Mouse (Mus musculus): Measurements from ENCODE around the gene Tmem125. TPM values are rescaled to one million over a fixed set of nuclear protein-coding genes. Genes with fewer than 3 reads are reported as not detected.

Tmem125 gene
- polyA plus RNA-seq, 1 experiment = not detected

- peaks cover 2% of the 10 kb centered on the region; the same call in 1 of the 2 replicates for H3K36me3 ChIP-seq (ENCODE audit: control insufficient read depth)
- TF ChIP-seq TAL1 (IDR thresholded peaks at IDR 0.05; ENCODE audit: low read length) = no peak
- no peak for TF ChIP-seq GATA1 (IDR thresholded peaks at IDR 0.05; ENCODE audit: low read length)
- H3K9me3 ChIP-seq (ENCODE audit: control insufficient read depth, low read length) = no peaks in the 10 kb centered on the region
- H3K4me3 ChIP-seq (replicated peaks) = no peak overlapping the region
- H3K4me1 ChIP-seq (ENCODE audit: control insufficient read depth) = peaks cover 8% of the 10 kb centered on the region
- peaks cover 5% of the 10 kb centered on the region for H3K27me3 ChIP-seq (ENCODE audit: control insufficient read depth)
These were observed 1.2 kb downstream of the Tmem125 start for GRCm38 (mm10) chr4:118542510-118543157.

DNA sequence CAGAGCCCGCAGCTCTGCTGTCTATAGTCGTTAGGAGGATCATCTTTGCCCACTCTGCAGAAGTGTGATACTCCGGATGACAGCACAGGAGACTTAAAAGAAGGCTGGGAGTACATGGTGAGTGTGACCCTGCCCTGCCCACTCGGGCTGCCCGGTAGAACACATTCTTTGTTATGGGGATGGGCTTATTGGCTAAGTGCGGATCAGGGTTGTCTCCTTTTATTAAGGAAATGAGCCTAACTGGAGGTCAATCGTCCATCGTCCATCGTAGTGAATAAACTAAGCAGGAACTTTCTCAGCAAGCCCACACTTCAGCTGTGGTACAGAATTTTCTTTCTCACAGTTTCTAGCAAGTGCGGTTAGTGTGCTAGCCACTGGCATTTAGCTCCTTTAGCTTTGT is 3.9 kb downstream of the Tmem125 start:
- Histone ChIP-seq H3K4me3 (replicated peaks) (no peak overlapping the region), H3K9me3 (ENCODE audit: control insufficient read depth, low read length) (no peaks in the 10 kb centered on the region), H3K4me1 (ENCODE audit: control insufficient read depth) (peaks cover 8% of the 10 kb centered on the region), H3K36me3 (ENCODE audit: control insufficient read depth) (peaks cover 2% of the 10 kb centered on the region; the same call in 1 of the 2 replicates), H3K27me3 (ENCODE audit: control insufficient read depth) (peaks cover 5% of the 10 kb centered on the region)
- TF ChIP-seq GATA1 (IDR thresholded peaks at IDR 0.05; ENCODE audit: low read length) (no peak), TAL1 (IDR thresholded peaks at IDR 0.05; ENCODE audit: low read length) (no peak)

DNA sequence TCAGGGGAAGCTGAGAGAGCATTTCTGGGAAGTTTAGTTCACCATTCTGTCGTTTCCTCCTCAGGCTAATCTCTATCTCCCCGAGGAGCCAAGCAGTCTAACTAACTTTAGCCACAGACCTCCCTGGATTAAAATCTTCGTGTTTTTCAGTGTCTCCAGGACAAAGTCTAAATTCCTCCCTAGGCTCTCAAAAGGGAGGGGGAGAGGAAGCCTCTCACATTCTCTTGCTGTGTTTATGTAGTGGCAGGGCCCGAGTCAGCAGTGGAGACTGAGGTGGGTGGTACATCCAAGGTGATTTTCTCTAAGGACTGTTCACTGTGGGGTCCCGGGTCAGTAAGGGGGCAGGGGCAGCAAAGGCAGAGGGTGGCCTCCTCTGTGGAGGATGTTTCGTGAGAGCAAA is 6.0 kb downstream of the Tmem125 start:
- TF ChIP-seq GATA1 (IDR thresholded peaks at IDR 0.05; ENCODE audit: low read length) = no peak
- no peak for TF ChIP-seq TAL1 (IDR thresholded peaks at IDR 0.05; ENCODE audit: low read length)
- Histone ChIP-seq H3K4me1 (ENCODE audit: control insufficient read depth) (no peaks in the 10 kb centered on the region), H3K9me3 (ENCODE audit: control insufficient read depth, low read length) (no peaks in the 10 kb centered on the region), H3K36me3 (ENCODE audit: control insufficient read depth) (peaks cover 2% of the 10 kb centered on the region; the same call in 1 of the 2 replicates), H3K4me3 (replicated peaks) (no peak overlapping the region), H3K27me3 (ENCODE audit: control insufficient read depth) (peaks cover 5% of the 10 kb centered on the region; the same call in 1 of the 2 replicates)

- Histone ChIP-seq H3K27me3 (ENCODE audit: control insufficient read depth) (no peaks in the 10 kb centered on the region), H3K9me3 (ENCODE audit: control insufficient read depth, low read length) (no peaks in the 10 kb centered on the region), H3K36me3 (ENCODE audit: control insufficient read depth) (no peaks in the 10 kb centered on the region), H3K4me1 (ENCODE audit: control insufficient read depth) (no peaks in the 10 kb centered on the region), H3K4me3 (replicated peaks) (no peak overlapping the region)
- no peak for TF ChIP-seq GATA1 (IDR thresholded peaks at IDR 0.05; ENCODE audit: low read length)
- no peak for TF ChIP-seq TAL1 (IDR thresholded peaks at IDR 0.05; ENCODE audit: low read length)
These were observed 8.2 kb downstream of the Tmem125 start for GRCm38 (mm10) chr4:118535610-118536009.

GRCm38 (mm10) chr4:118533605-118534004 is 10.2 kb downstream of the Tmem125 start:
- no peaks in the 10 kb centered on the region for H3K4me1 ChIP-seq (ENCODE audit: control insufficient read depth)
- no peaks in the 10 kb centered on the region for H3K9me3 ChIP-seq (ENCODE audit: control insufficient read depth, low read length)
- H3K36me3 ChIP-seq (ENCODE audit: control insufficient read depth) = no peaks in the 10 kb centered on the region
- no peaks in the 10 kb centered on the region for H3K27me3 ChIP-seq (ENCODE audit: control insufficient read depth)
- TF ChIP-seq TAL1 (IDR thresholded peaks at IDR 0.05; ENCODE audit: low read length) (no peak), GATA1 (IDR thresholded peaks at IDR 0.05; ENCODE audit: low read length) (no peak)
- no peak overlapping the region for H3K4me3 ChIP-seq (replicated peaks)

GRCm38 (mm10) chr4:118533156-118533555 is 10.7 kb downstream of the Tmem125 start:
- Histone ChIP-seq H3K4me3 (replicated peaks) (no peak overlapping the region), H3K4me1 (ENCODE audit: control insufficient read depth) (no peaks in the 10 kb centered on the region), H3K27me3 (ENCODE audit: control insufficient read depth) (no peaks in the 10 kb centered on the region), H3K36me3 (ENCODE audit: control insufficient read depth) (no peaks in the 10 kb centered on the region), H3K9me3 (ENCODE audit: control insufficient read depth, low read length) (no peaks in the 10 kb centered on the region)
- no peak for TF ChIP-seq GATA1 (IDR thresholded peaks at IDR 0.05; ENCODE audit: low read length)
- TF ChIP-seq TAL1 (IDR thresholded peaks at IDR 0.05; ENCODE audit: low read length) = no peak

- TF ChIP-seq TAL1 (IDR thresholded peaks at IDR 0.05; ENCODE audit: low read length) (no peak), GATA1 (IDR thresholded peaks at IDR 0.05; ENCODE audit: low read length) (no peak)
- no peaks in the 10 kb centered on the region for H3K27me3 ChIP-seq (ENCODE audit: control insufficient read depth)
- no peaks in the 10 kb centered on the region for H3K4me1 ChIP-seq (ENCODE audit: control insufficient read depth)
- no peak overlapping the region for H3K4me3 ChIP-seq (replicated peaks)
- no peaks in the 10 kb centered on the region for H3K9me3 ChIP-seq (ENCODE audit: control insufficient read depth, low read length)
- no peaks in the 10 kb centered on the region for H3K36me3 ChIP-seq (ENCODE audit: control insufficient read depth)
These were observed 11.2 kb downstream of the Tmem125 start for GRCm38 (mm10) chr4:118532663-118533062.

DNA sequence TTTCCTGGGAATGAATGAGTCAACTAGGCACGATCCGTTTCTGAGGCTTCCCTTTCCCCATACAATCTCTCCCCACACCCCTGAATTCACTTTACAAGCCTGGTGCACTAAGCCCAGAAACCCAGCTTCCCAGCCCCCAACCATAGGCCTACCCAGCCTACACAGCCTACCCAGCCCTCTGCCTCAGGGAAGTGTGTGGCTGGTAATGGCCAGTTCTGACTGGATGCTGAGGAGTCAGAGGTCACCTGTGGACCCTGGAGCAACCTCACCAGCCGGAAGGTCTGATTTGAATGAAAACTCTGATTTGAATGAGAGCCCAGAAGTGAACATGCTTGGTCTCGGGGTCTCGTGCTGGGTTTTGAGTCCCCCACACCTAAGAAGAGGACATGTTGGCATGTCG is 16.1 kb downstream of the Tmem125 start:
- Histone ChIP-seq H3K4me1 (ENCODE audit: control insufficient read depth) (no peaks in the 10 kb centered on the region), H3K4me3 (replicated peaks) (no peak overlapping the region), H3K9me3 (ENCODE audit: control insufficient read depth, low read length) (no peaks in the 10 kb centered on the region), H3K27me3 (ENCODE audit: control insufficient read depth) (no peaks in the 10 kb centered on the region), H3K36me3 (ENCODE audit: control insufficient read depth) (no peaks in the 10 kb centered on the region)
- TF ChIP-seq GATA1 (IDR thresholded peaks at IDR 0.05; ENCODE audit: low read length) (no peak), TAL1 (IDR thresholded peaks at IDR 0.05; ENCODE audit: low read length) (no peak)

DNA sequence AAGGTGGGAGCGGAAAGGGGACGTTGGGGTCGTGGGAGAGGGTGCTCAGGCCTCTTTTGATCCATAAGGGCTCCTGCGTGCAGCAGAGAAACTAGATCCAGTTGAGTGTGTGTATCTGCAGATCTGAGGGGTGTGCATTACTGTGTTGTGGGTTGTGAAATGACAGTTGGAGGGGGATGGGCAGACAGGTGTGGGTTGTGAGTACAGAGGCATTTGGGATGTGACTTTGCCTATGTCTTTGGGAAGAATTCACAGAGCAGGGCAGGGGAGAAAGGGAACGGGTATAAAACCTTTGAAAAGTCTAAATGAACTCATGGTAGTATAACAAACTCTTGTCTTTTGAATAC is 16.5 kb downstream of the Tmem125 start:
- Histone ChIP-seq H3K27me3 (ENCODE audit: control insufficient read depth) (no peaks in the 10 kb centered on the region), H3K4me3 (replicated peaks) (peak overlapping the region; percentile 30), H3K36me3 (ENCODE audit: control insufficient read depth) (no peaks in the 10 kb centered on the region), H3K4me1 (ENCODE audit: control insufficient read depth) (no peaks in the 10 kb centered on the region), H3K9me3 (ENCODE audit: control insufficient read depth, low read length) (no peaks in the 10 kb centered on the region)
- TF ChIP-seq TAL1 (IDR thresholded peaks at IDR 0.05; ENCODE audit: low read length) = no peak
- no peak for TF ChIP-seq GATA1 (IDR thresholded peaks at IDR 0.05; ENCODE audit: low read length)
